13 mouse cellular contexts compared by ENCODE assay signal in the genomic region with DNA sequence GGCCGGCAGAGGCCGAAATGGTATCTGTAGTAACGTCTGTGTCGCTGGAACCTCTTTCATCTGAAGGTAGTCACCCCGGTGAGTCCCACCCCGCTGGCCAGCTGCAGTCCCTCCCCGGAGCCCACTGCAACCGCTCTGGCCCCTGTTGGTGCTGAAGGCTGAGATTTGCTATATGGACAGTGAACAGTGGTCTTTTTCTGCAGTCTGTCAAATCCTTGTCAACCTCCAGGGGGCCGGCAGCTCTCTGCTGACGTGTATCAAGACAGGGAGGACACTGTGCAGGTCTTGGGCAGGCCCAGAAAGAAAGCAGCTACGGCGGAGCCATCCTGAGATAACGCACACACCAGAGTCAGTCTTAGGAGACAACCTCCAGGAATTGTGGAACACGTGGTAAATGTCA. TPM values are rescaled to one million over a fixed set of nuclear protein-coding genes. Genes with fewer than 3 reads are reported as not detected.
DNase-seq lines count a peak whose midpoint lies in the region; ATAC-seq and TF ChIP-seq lines count a peak whose summit lies in the region.
"Had no signal": no experiment of that assay in that cellular context is flagged by ENCODE, and none has a peak within 500 bp of the region (broad histone marks: within the 10 kb centered on the region; RNA-seq: fewer than 3 reads in every experiment).

No protein-coding gene starts in this region.

- no peak overlapping the region for H3K9ac ChIP-seq in kidney, postnatal 0 days (ENCODE audit: low read depth, low read length)
- H3K9ac ChIP-seq in forebrain, embryonic 11.5 days (ENCODE audit: low read length) = no peak overlapping the region
- H3K9ac ChIP-seq in neural tube, embryonic 15.5 days (replicated peaks) = no peak overlapping the region
- H3K9ac ChIP-seq: liver, embryonic 12.5 days had no signal

- peak; percentile 33; the same call in 1 of the 2 replicates for TF ChIP-seq CTCF in kidney, postnatal 0 days (IDR thresholded peaks at IDR 0.05; ENCODE audit: low read depth)

- H3K4me1 ChIP-seq in kidney, postnatal 0 days (replicated peaks; ENCODE audit: insufficient read depth, low read length) = no peaks in the 10 kb centered on the region; the same call in 1 of the 2 replicates
- H3K4me1 ChIP-seq in forebrain, embryonic 11.5 days (replicated peaks; ENCODE audit: control insufficient read depth, insufficient read depth, low read length) = peaks cover 20% of the 10 kb centered on the region
- H3K4me1 ChIP-seq in limb, embryonic 10.5 days = peaks cover 70% of the 10 kb centered on the region
- H3K4me1 ChIP-seq in neural tube, embryonic 15.5 days = peaks cover 56% of the 10 kb centered on the region
- H3K4me1 ChIP-seq: liver, embryonic 12.5 days; megakaryocyte, embryonic 14.5 days had no signal

- WGBS in kidney, postnatal 0 days = 59% methylated on average over 14 of the region's 14 CpGs
- WGBS in forebrain, embryonic 11.5 days = 72% methylated on average over 14 of the region's 14 CpGs
- WGBS in limb, embryonic 10.5 days = 35% methylated on average over 14 of the region's 14 CpGs
- 45% methylated on average over 14 of the region's 14 CpGs for WGBS in neural tube, embryonic 15.5 days

- H3K4me2 ChIP-seq in kidney, postnatal 0 days (ENCODE audit: low read length) = no peak overlapping the region
- H3K4me2 ChIP-seq in forebrain, embryonic 11.5 days (ENCODE audit: low read depth, low read length, severe bottlenecking) = no peak overlapping the region
- H3K4me2 ChIP-seq in neural tube, embryonic 15.5 days = 0 out of 2 replicates have a peak overlapping the region, but pooled peaks have one; percentile 13
- H3K4me2 ChIP-seq: liver, embryonic 12.5 days had no signal

- H3K27ac ChIP-seq in kidney, postnatal 0 days = no peak overlapping the region
- peak overlapping the region; percentile 37; the same call in 1 of the 2 replicates for H3K27ac ChIP-seq in forebrain, embryonic 11.5 days (ENCODE audit: low read depth, low read length)
- H3K27ac ChIP-seq in limb, embryonic 10.5 days = peak overlapping the region; percentile 63
- no peak overlapping the region; the same call in 1 of the 2 replicates for H3K27ac ChIP-seq in neural tube, embryonic 15.5 days (replicated peaks)
- H3K27ac ChIP-seq: liver, embryonic 12.5 days had no signal

- DNase-seq in kidney, postnatal 0 days (ENCODE audit: low spot score) = no peak
- DNase-seq in kidney, postnatal 10 days = no peak
- no peak for DNase-seq in forebrain, embryonic 11.5 days (ENCODE audit: low spot score)
- DNase-seq in limb, embryonic 10.5 days (ENCODE audit: low spot score) = peak; percentile 69
- DNase-seq in adrenal gland, postnatal 36 days = no peak
- DNase-seq in layer of hippocampus, adult 8-10 months (ENCODE audit: low spot score in 2 of 2) = no peak
- DNase-seq in frontal cortex, adult 2 months (ENCODE audit: extremely low spot score in 1 of 2, low spot score in 1 of 2) = no peak
- DNase-seq: cerebellum, postnatal 36 days; gastrocnemius, postnatal 10 days; right cerebral cortex, postnatal 25 days had no signal

- H3K9me3 ChIP-seq in kidney, postnatal 0 days (replicated peaks; ENCODE audit: low read length) = no peaks in the 10 kb centered on the region
- no peaks in the 10 kb centered on the region for H3K9me3 ChIP-seq in forebrain, embryonic 11.5 days (ENCODE audit: control insufficient read depth, low read length)
- no peaks in the 10 kb centered on the region for H3K9me3 ChIP-seq in limb, embryonic 10.5 days (replicated peaks)
- H3K9me3 ChIP-seq in neural tube, embryonic 15.5 days (replicated peaks) = no peaks in the 10 kb centered on the region
- H3K9me3 ChIP-seq: liver, embryonic 12.5 days had no signal

- no peak for ATAC-seq in kidney, postnatal 0 days (replicated peaks; ENCODE audit: low FRiP score, low read depth)
- ATAC-seq in forebrain, embryonic 11.5 days (replicated peaks; ENCODE audit: low FRiP score) = 0 out of 2 replicates have a peak, but pooled peaks have one; percentile 21
- ATAC-seq in neural tube, embryonic 15.5 days (ENCODE audit: low FRiP score) = no peak
- ATAC-seq: liver, embryonic 12.5 days had no signal

- H3K36me3 ChIP-seq in kidney, postnatal 0 days (ENCODE audit: insufficient read depth, low read length) = no peaks in the 10 kb centered on the region
- no peaks in the 10 kb centered on the region; the same call in 1 of the 2 replicates for H3K36me3 ChIP-seq in forebrain, embryonic 11.5 days (ENCODE audit: control insufficient read depth, insufficient read depth, low read length)
- peaks cover 4% of the 10 kb centered on the region; the same call in 1 of the 2 replicates for H3K36me3 ChIP-seq in limb, embryonic 10.5 days
- no peaks in the 10 kb centered on the region for H3K36me3 ChIP-seq in neural tube, embryonic 15.5 days
- H3K36me3 ChIP-seq: liver, embryonic 12.5 days had no signal

- H3K27me3 ChIP-seq in kidney, postnatal 0 days (ENCODE audit: insufficient read depth, low read length) = no peaks in the 10 kb centered on the region
- H3K27me3 ChIP-seq in forebrain, embryonic 11.5 days (ENCODE audit: control insufficient read depth, insufficient read depth, low read length) = no peaks in the 10 kb centered on the region
- H3K27me3 ChIP-seq in limb, embryonic 10.5 days (ENCODE audit: low read depth, poor library complexity, severe bottlenecking) = no peaks in the 10 kb centered on the region
- no peaks in the 10 kb centered on the region for H3K27me3 ChIP-seq in neural tube, embryonic 15.5 days (replicated peaks)
- H3K27me3 ChIP-seq: liver, embryonic 12.5 days; megakaryocyte, embryonic 14.5 days had no signal

- H3K4me3 ChIP-seq in kidney, postnatal 0 days (replicated peaks; ENCODE audit: low read depth, low read length) = no peak overlapping the region
- no peak overlapping the region for H3K4me3 ChIP-seq in forebrain, embryonic 11.5 days (ENCODE audit: low read depth, low read length)
- peak overlapping the region; percentile 18; the same call in 1 of the 2 replicates for H3K4me3 ChIP-seq in limb, embryonic 10.5 days
- no peak overlapping the region for H3K4me3 ChIP-seq in neural tube, embryonic 15.5 days (replicated peaks)
- H3K4me3 ChIP-seq: liver, embryonic 12.5 days; megakaryocyte, embryonic 14.5 days had no signal

RNA-seq across cellular contexts. Expression of gene Bcl11b, which starts 43.0 kb away (rescaled TPM):
- 2.2 and 2.4 TPM in 2 replicates for polyA plus RNA-seq in kidney, postnatal 0 days (2015; fragmentation: Nextera tagmentation; extraction: Ambion mirVana)
- polyA plus RNA-seq in forebrain, embryonic 11.5 days (2014; fragmentation: Nextera tagmentation; extraction: Ambion mirVana) = 19.4 and 24.2 TPM in 2 replicates
- 5.4 and 7.8 TPM in 2 replicates for polyA plus RNA-seq in limb, embryonic 10.5 days (2016; fragmentation: Nextera tagmentation; extraction: Ambion mirVana)
- polyA plus RNA-seq in neural tube, embryonic 15.5 days (2015; fragmentation: Nextera tagmentation; extraction: Ambion mirVana) = 21.6 and 22.2 TPM in 2 replicates
- under 1 TPM; 0.07 to 0.50 TPM for total RNA-seq in adrenal gland, postnatal 36 days (2021)
- 100 to 1,000 TPM; 110 to 122 (median 115) TPM for total RNA-seq in layer of hippocampus, adult 8-10 months (2022)
- polyA plus RNA-seq in frontal cortex, adult 2 months (2012; rRNA removed) = 38.0 and 43.9 TPM in 2 replicates

Comparison
In these comparisons a context has a peak if more than half of its experiments do, and no peak if none do; other contexts are left out.
1. H3K27ac ChIP-seq: peak in forebrain, embryonic 11.5 days (single experiment) and limb, embryonic 10.5 days (single experiment); none in kidney, postnatal 0 days (single experiment) and neural tube, embryonic 15.5 days (single experiment).